Mouse (Mus musculus) cerebellum, postnatal 36 days (tissue): ENCODE results near the gene Agk.

Experiments used
- DNase-seq, 2 experiments: peaks; one replicate each; pipeline ENCODE4 v3.0.0; 2021 to 2022; ENCODE audit warnings: mixed read lengths in 2 of 2

The Agk gene

GRCm38 (mm10) chr6:40324897-40325841, at the start of gene Agk:
TSS of gene Agk (plus strand) at chr6:40325172.
- peak; percentile 69 to 75 for DNase-seq

DNA sequence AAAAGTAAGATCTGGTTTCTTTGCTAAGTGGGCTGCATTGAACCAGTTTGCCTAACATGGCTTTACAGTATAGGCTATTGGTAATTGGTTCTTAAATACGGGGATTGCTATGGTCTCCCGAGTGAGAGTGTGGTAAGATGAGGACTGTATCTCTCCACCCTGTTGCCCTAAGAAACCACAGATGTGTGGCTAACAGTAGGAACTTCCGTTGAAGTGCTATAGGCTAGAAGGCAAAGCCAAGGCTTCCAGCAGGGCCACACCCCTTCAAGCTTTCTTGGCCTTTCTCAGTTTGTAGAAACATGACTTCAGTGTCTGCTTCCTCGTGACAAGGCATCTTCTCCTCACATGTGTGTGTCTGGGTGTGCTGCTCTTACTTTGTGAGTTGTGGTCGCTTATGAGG, 24.3 kb upstream of the Agk start:
- no peak for DNase-seq

DNA sequence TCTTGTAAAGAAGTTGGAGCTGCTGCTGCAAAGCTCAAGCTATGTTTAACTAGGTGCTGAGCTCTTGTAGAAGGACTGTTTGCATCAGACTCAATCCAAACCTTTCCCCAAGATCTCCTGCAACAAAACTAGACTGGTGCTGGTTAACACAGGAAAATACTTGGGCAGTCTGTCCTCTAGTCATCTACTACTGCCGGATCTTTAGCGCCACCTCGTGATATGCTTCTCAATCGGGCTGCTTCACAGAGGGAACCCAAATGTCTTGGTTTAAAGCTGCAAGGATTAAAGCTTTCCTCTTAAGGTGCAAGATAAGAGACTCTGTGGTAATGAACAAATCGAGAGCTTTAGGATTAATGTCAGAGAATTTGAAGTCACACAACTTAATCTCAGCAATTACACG, 21.6 kb upstream of the Agk start:
- peak; percentile 69 to 81 for DNase-seq

DNA sequence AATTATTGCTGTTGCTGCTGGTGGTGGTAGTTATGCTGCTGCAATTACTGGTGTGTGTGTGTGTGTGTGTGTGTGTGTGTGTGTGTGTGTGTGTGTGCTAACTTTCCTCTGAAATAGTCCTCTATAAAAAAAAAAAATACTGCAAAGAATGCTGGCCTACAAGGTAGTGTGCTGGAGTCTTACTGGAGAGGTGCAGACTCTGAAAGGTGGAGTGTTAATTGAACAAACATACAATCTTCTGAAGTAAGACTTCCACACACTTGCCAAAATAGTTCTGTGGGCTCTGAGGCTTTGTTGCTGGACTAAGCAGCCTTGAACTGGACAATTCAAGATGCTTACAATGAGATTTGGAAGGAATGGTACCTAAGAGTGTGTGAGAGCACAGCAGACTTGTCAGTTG, 20.0 kb upstream of the Agk start:
- DNase-seq: no peak

GRCm38 (mm10) chr6:40326341-40326740, 1.4 kb downstream of the Agk start:
- DNase-seq: no peak

- DNase-seq: no peak
Measured at GRCm38 (mm10) chr6:40333497-40333896, 8.5 kb downstream of the Agk start.

- no peak for DNase-seq
Measured at GRCm38 (mm10) chr6:40336735-40337731, 12.1 kb downstream of the Agk start.

- peak; percentile 25 to 48 for DNase-seq
Measured at GRCm38 (mm10) chr6:40346959-40347771, 22.2 kb downstream of the Agk start.

GRCm38 (mm10) chr6:40347772-40348111, 22.8 kb downstream of the Agk start:
- DNase-seq: no peak

DNA sequence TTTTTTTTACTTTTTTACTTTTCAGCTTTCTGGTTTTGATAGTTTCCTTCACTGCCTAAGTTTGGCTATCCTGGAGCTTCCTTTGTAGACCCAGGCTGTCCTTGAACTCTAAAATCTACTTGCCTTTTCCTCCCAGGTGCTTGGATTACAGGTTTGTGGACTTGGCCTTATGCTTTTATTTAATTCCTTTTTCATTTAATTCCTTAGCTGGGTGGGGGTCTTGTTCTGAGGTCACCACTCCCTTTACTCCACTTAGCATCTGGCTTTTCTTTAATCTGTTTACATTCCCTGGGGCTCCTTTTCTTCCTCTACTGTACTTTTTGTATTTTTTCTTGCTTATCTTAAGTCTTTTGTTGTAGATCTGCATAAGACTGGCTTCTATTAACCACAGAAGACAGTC, 25.1 kb downstream of the Agk start:
- no peak for DNase-seq

DNA sequence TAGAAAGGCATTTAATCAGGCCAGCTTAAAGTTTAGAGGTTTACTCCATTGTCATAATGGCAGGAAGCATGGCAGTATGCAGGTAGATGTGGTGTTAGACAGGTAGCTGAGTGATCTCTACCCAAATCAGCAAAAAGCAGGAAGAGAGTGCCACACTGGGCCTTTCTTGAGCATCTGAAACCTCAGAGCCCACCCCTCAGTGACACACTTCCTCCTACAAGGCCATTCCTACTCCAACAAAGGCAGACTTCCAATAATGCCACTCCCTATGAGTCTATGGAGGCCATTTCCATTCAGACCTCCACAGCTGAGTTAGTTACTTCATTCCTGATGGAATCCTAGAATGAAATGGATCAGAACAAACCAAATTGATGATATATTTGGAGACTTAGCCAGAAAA, 25.9 kb downstream of the Agk start:
- DNase-seq: no peak

- DNase-seq: no peak
Measured at GRCm38 (mm10) chr6:40353360-40353759, 28.4 kb downstream of the Agk start.

DNA sequence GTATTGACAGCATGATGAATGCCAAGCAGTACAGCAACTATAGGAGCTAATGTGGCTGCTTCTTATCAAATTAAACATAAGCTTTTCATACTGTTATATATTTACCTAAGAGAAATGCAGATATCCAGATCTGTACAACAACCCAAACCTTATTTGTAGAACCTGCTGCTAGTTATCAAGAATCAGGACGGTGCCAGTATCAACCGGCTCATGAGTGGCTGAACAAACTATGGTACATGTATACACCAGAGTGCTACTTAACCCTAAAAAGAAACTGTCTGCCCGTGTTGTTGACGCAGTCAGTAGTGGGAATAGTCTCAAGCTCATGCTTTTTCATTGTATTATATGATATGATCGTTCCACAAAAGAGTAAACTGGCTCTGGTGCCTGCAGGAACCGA, 46.1 kb downstream of the Agk start:
- no peak for DNase-seq

DNA sequence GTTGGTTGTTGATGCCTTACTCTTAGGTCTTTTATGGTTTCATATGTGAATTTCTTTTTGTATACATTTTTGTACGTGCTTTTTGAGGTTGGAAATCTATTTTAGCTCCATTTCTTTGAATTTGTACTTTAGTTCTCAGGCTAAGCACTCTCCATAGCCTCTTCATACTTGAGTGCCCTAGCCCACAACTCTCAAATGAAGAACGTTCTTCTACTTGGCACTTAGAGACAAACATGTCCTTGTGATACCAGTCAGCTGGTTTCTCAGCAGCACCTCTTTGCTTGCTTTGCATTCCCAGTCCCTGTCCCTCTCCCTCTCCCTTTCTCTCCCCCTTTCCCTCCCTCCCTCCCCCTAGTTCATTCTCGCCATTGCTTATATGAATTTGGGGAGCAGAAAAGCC, 55.2 kb downstream of the Agk start:
- no peak for DNase-seq

- DNase-seq: no peak
Measured at GRCm38 (mm10) chr6:40381908-40382307, 56.9 kb downstream of the Agk start.

- no peak for DNase-seq
Measured at GRCm38 (mm10) chr6:40385682-40386081, 60.7 kb downstream of the Agk start.

DNA sequence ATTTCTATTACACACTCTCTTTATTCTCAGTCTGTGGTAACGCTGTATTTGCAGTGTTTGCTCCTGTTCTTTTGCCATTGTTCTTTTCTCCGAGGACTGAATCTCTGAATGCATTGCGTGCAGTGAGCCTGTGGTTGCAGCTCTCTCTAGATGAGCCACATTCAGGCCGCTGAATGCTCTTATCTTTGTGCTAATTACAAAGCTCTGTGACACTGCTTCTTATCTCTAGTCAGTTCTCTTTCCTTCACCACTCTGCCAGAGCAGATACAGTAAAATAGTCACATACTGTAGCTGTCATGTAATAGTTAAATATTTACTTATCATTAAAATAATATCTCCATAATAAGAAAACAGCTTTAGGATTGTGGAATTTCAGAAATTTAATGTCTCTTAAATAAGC, 63.7 kb downstream of the Agk start:
- DNase-seq: no peak

GRCm38 (mm10) chr6:40390975-40391374, 66.0 kb downstream of the Agk start:
- peak in 1 of 2 experiments; percentile 37 for DNase-seq

- peak; percentile 80 to 89 for DNase-seq
Measured at GRCm38 (mm10) chr6:40393213-40393612, 68.2 kb downstream of the Agk start.

- no peak for DNase-seq
Measured at GRCm38 (mm10) chr6:40402031-40402430, 77.1 kb downstream of the Agk start.

GRCm38 (mm10) chr6:40403640-40404285, 78.8 kb downstream of the Agk start:
- peak; percentile 90 to 95 for DNase-seq

DNA sequence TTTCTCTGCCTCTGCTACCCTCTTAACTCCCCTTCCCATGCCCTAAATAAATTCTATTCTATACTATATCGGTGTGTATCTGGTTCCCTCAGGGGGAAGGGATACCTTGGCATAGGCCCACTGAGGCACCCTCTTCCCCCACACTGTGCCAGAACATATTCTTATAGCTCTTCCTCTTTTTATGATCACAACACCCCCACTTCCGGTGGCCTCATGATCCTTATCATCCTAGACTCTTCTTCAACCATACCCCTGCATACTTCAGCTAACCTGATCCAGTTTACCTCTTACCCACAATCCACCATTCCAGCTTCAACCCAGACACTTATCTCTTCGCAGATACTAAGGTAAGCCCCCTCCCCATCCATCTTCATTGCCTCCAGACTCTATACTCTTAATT, 86.1 kb downstream of the Agk start:
- DNase-seq: no peak
